8 mouse cellular contexts compared by ENCODE assay signal in genomic region chrX:136992191-136992965, GRCm38 (mm10). TPM values are rescaled to one million over a fixed set of nuclear protein-coding genes. Genes with fewer than 3 reads are reported as not detected.
DNase-seq lines count a peak whose midpoint lies in the region; ATAC-seq and TF ChIP-seq lines count a peak whose summit lies in the region.

No protein-coding gene starts in this region.

- peak overlapping the region; percentile 68 for H3K4me2 ChIP-seq in kidney, embryonic 15.5 days
- H3K4me2 ChIP-seq in limb, embryonic 14.5 days (replicated peaks; ENCODE audit: low read depth, low read length, severe bottlenecking) = peak overlapping the region; percentile 52

- H3K4me1 ChIP-seq in kidney, embryonic 15.5 days = no peaks in the 10 kb centered on the region
- H3K4me1 ChIP-seq in bone marrow, adult 2 months (ENCODE audit: control insufficient read depth, insufficient read depth, low read length) = no peaks in the 10 kb centered on the region; the same call in 1 of the 2 replicates
- no peaks in the 10 kb centered on the region for H3K4me1 ChIP-seq in embryonic fibroblast, embryonic 13.5 days (ENCODE audit: control insufficient read depth, insufficient read depth, low read length)
- H3K4me1 ChIP-seq in limb, embryonic 14.5 days (ENCODE audit: control insufficient read depth, insufficient read depth, low read length) = no peaks in the 10 kb centered on the region

- peak; percentile 50 for ATAC-seq in kidney, embryonic 15.5 days (replicated peaks; ENCODE audit: low FRiP score)
- ATAC-seq in limb, embryonic 14.5 days (ENCODE audit: low FRiP score, low read depth) = peak; percentile 3; the same call in 1 of the 2 replicates

- 27% methylated on average over 19 of the region's 19 CpGs for WGBS in kidney, embryonic 15.5 days
- WGBS in bone marrow, adult 2 months = 17% methylated on average over 19 of the region's 19 CpGs
- 23% methylated on average over 19 of the region's 19 CpGs for WGBS in limb, embryonic 14.5 days

- no peak for TF ChIP-seq CTCF in bone marrow, adult 2 months (IDR thresholded peaks at IDR 0.05; ENCODE audit: control insufficient read depth, insufficient read depth, low read length)
- no peak for TF ChIP-seq CTCF in embryonic fibroblast, embryonic 13.5 days (IDR thresholded peaks at IDR 0.05; ENCODE audit: borderline replicate concordance, insufficient read depth, low read length)

- H3K9ac ChIP-seq in kidney, embryonic 15.5 days = 0 out of 2 replicates have a peak overlapping the region, but pooled peaks have one; percentile 4
- peak overlapping the region; percentile 47; the same call in 1 of the 2 replicates for H3K9ac ChIP-seq in limb, embryonic 14.5 days (ENCODE audit: low read depth, low read length, severe bottlenecking)

- H3K27me3 ChIP-seq in kidney, embryonic 15.5 days = peaks cover 62% of the 10 kb centered on the region
- peaks cover 10% of the 10 kb centered on the region; the same call in 1 of the 2 replicates for H3K27me3 ChIP-seq in limb, embryonic 14.5 days (ENCODE audit: control insufficient read depth, insufficient read depth, low read length)

- TF ChIP-seq POLR2A in bone marrow, adult 2 months (IDR thresholded peaks at IDR 0.05; ENCODE audit: borderline replicate concordance, control insufficient read depth, low read depth, low read length) = no peak
- TF ChIP-seq POLR2A in embryonic fibroblast, embryonic 13.5 days (IDR thresholded peaks at IDR 0.05; ENCODE audit: low read depth, low read length) = no peak
- no peak for TF ChIP-seq POLR2A in limb, embryonic 14.5 days (IDR thresholded peaks at IDR 0.05; ENCODE audit: borderline replicate concordance, extremely low read depth, insufficient read depth, insufficient read length)

- H3K9me3 ChIP-seq in kidney, embryonic 15.5 days (replicated peaks) = no peaks in the 10 kb centered on the region
- H3K9me3 ChIP-seq in limb, embryonic 14.5 days (ENCODE audit: control insufficient read depth, low read length) = no peaks in the 10 kb centered on the region

- no peak overlapping the region for H3K27ac ChIP-seq in kidney, embryonic 15.5 days
- H3K27ac ChIP-seq in bone marrow, adult 2 months (ENCODE audit: control insufficient read depth, insufficient read depth, low read depth, low read length, poor library complexity) = peak overlapping the region; percentile 55
- H3K27ac ChIP-seq in embryonic fibroblast, embryonic 13.5 days (ENCODE audit: insufficient read depth, low read length) = no peak overlapping the region
- H3K27ac ChIP-seq in limb, embryonic 14.5 days (replicated peaks; ENCODE audit: low read depth, low read length) = no peak overlapping the region

- H3K4me3 ChIP-seq in kidney, embryonic 15.5 days (replicated peaks) = peak overlapping the region; percentile 47
- H3K4me3 ChIP-seq in bone marrow, adult 2 months (replicated peaks; ENCODE audit: control insufficient read depth, low read depth, low read length) = peak overlapping the region; percentile 84
- peak overlapping the region; percentile 58 for H3K4me3 ChIP-seq in embryonic fibroblast, embryonic 13.5 days (ENCODE audit: insufficient read depth, low read length)
- peak overlapping the region; percentile 36 for H3K4me3 ChIP-seq in limb, embryonic 14.5 days (replicated peaks; ENCODE audit: low read length)

- H3K36me3 ChIP-seq in kidney, embryonic 15.5 days = no peaks in the 10 kb centered on the region
- no peaks in the 10 kb centered on the region for H3K36me3 ChIP-seq in limb, embryonic 14.5 days (ENCODE audit: control insufficient read depth, insufficient read depth, low read length)

- no peak for DNase-seq in kidney, adult 9 months
- DNase-seq in limb, embryonic 14.5 days (ENCODE audit: low spot score) = no peak
- DNase-seq in retina, embryonic 14.5 days (ENCODE audit: low spot score) = peak; percentile 3
- DNase-seq in ovary, adult 18-20 months (ENCODE audit: low spot score) = no peak
- no peak for DNase-seq in adipocyte (ENCODE audit: low spot score)

RNA-seq across cellular contexts. Expression of gene Zcchc18, which starts 0.6 kb away (rescaled TPM):
- polyA plus RNA-seq in kidney, embryonic 15.5 days (2015; fragmentation: Nextera tagmentation; extraction: Ambion mirVana) = 23.4 and 27.9 TPM in 2 replicates
- polyA plus RNA-seq in bone marrow, adult 2 months (2011; ENCODE audit: insufficient read depth, insufficient read length, low replicate concordance, missing spikeins) = 1.3 TPM in 1 of 2 replicates, not detected in the other
- 2.7 and 4.5 TPM in 2 replicates for polyA plus RNA-seq in embryonic fibroblast, embryonic 13.5 days (2011; ENCODE audit: insufficient read length, low read depth, missing spikeins)
- polyA plus RNA-seq in limb, embryonic 14.5 days (2012; rRNA removed) = 11.4 TPM in 2 replicates
- 17.1 and 21.3 TPM in 2 replicates for polyA plus RNA-seq in limb, embryonic 14.5 days (2014; fragmentation: Nextera tagmentation; extraction: Ambion mirVana)

RNA-seq across cellular contexts. Expression of gene Tmsb15b1, which starts 15.7 kb away (rescaled TPM):
- 23.3 and 27.1 TPM in 2 replicates for polyA plus RNA-seq in kidney, embryonic 15.5 days (2015; fragmentation: Nextera tagmentation; extraction: Ambion mirVana)
- polyA plus RNA-seq in bone marrow, adult 2 months (2011; ENCODE audit: insufficient read depth, insufficient read length, low replicate concordance, missing spikeins) = 9.3 TPM in 1 of 2 replicates, not detected in the other
- polyA plus RNA-seq in embryonic fibroblast, embryonic 13.5 days (2011; ENCODE audit: insufficient read length, low read depth, missing spikeins) = 16.7 and 18.6 TPM in 2 replicates
- 6.3 and 11.3 TPM in 2 replicates for polyA plus RNA-seq in limb, embryonic 14.5 days (2012; rRNA removed)
- 28.5 and 30.8 TPM in 2 replicates for polyA plus RNA-seq in limb, embryonic 14.5 days (2014; fragmentation: Nextera tagmentation; extraction: Ambion mirVana)

RNA-seq across cellular contexts. Expression of gene Tmsb15l, which starts 15.7 kb away (rescaled TPM):
- 1.8 and 2.4 TPM in 2 replicates for polyA plus RNA-seq in kidney, embryonic 15.5 days (2015; fragmentation: Nextera tagmentation; extraction: Ambion mirVana)
- not detected in 2 replicates for polyA plus RNA-seq in bone marrow, adult 2 months (2011; ENCODE audit: insufficient read depth, insufficient read length, low replicate concordance, missing spikeins)
- polyA plus RNA-seq in embryonic fibroblast, embryonic 13.5 days (2011; ENCODE audit: insufficient read length, low read depth, missing spikeins) = 1.1 TPM in 1 of 2 replicates, not detected in the other
- 4.8 and 8.3 TPM in 2 replicates for polyA plus RNA-seq in limb, embryonic 14.5 days (2012; rRNA removed)
- 5.3 and 6.6 TPM in 2 replicates for polyA plus RNA-seq in limb, embryonic 14.5 days (2014; fragmentation: Nextera tagmentation; extraction: Ambion mirVana)

RNA-seq across cellular contexts. Expression of gene Tmsb15b2, which starts 17.1 kb away (rescaled TPM):
- polyA plus RNA-seq in kidney, embryonic 15.5 days (2015; fragmentation: Nextera tagmentation; extraction: Ambion mirVana) = 37.5 and 45.9 TPM in 2 replicates
- 5.4 TPM in 1 of 2 replicates, not detected in the other for polyA plus RNA-seq in bone marrow, adult 2 months (2011; ENCODE audit: insufficient read depth, insufficient read length, low replicate concordance, missing spikeins)
- 3.9 and 4.5 TPM in 2 replicates for polyA plus RNA-seq in embryonic fibroblast, embryonic 13.5 days (2011; ENCODE audit: insufficient read length, low read depth, missing spikeins)
- polyA plus RNA-seq in limb, embryonic 14.5 days (2012; rRNA removed) = 13.4 and 19.8 TPM in 2 replicates
- 51.9 and 55.5 TPM in 2 replicates for polyA plus RNA-seq in limb, embryonic 14.5 days (2014; fragmentation: Nextera tagmentation; extraction: Ambion mirVana)

RNA-seq across cellular contexts. Expression of gene Slc25a53, which starts 45.7 kb away (rescaled TPM):
- polyA plus RNA-seq in kidney, embryonic 15.5 days (2015; fragmentation: Nextera tagmentation; extraction: Ambion mirVana) = 8.6 and 10.6 TPM in 2 replicates
- 3.7 and 8.0 TPM in 2 replicates for polyA plus RNA-seq in bone marrow, adult 2 months (2011; ENCODE audit: insufficient read depth, insufficient read length, low replicate concordance, missing spikeins)
- polyA plus RNA-seq in embryonic fibroblast, embryonic 13.5 days (2011; ENCODE audit: insufficient read length, low read depth, missing spikeins) = 6.7 and 8.0 TPM in 2 replicates
- polyA plus RNA-seq in limb, embryonic 14.5 days (2012; rRNA removed) = 10.8 and 11.4 TPM in 2 replicates
- polyA plus RNA-seq in limb, embryonic 14.5 days (2014; fragmentation: Nextera tagmentation; extraction: Ambion mirVana) = 11.3 and 13.7 TPM in 2 replicates
